Mouse (Mus musculus) right cerebral cortex, postnatal 10 days (tissue): ENCODE data around the gene Xpa.
"Not testable (repeated sequence)": the region's sequence is repeated elsewhere in the genome, so short reads cannot be mapped to it uniquely, and the experiment has no call there.

ENCODE experiments used
- DNase-seq, 2 experiments: peaks; one replicate each; pipeline ENCODE4 v3.0.0; 2021; ENCODE audit warnings: low spot score in 2 of 2

The Xpa gene

GRCm38 (mm10) chr4:46195781-46196487, at the start of gene Xpa:
Gene Xpa (minus strand): TSS chr4:46196311.
- DNase-seq: peak; percentile 97 to 98

- no peak for DNase-seq
These were observed 39.8 kb upstream of the Xpa start for GRCm38 (mm10) chr4:46235871-46236270.

GRCm38 (mm10) chr4:46234739-46235138, 38.6 kb upstream of the Xpa start:
- DNase-seq: no peak

- no peak for DNase-seq
These were observed 30.9 kb upstream of the Xpa start for GRCm38 (mm10) chr4:46226972-46227535.

GRCm38 (mm10) chr4:46221090-46221489, 25.0 kb upstream of the Xpa start:
- no peak for DNase-seq

- peak; percentile 38 to 39 for DNase-seq
These were observed 6.5 kb upstream of the Xpa start for GRCm38 (mm10) chr4:46202562-46203126.

- DNase-seq: peak; percentile 78 to 83
These were observed 5.9 kb upstream of the Xpa start for GRCm38 (mm10) chr4:46201834-46202561.

- DNase-seq: no peak
These were observed 2.0 kb upstream of the Xpa start for GRCm38 (mm10) chr4:46198064-46198463.

- no peak for DNase-seq
These were observed 402 bp upstream of the Xpa start for GRCm38 (mm10) chr4:46196513-46196912.

GRCm38 (mm10) chr4:46192011-46192410, 4.1 kb downstream of the Xpa start:
- DNase-seq: not testable (repeated sequence)

GRCm38 (mm10) chr4:46186466-46186865, 9.6 kb downstream of the Xpa start:
- no peak for DNase-seq

GRCm38 (mm10) chr4:46185890-46186289, 10.2 kb downstream of the Xpa start:
- DNase-seq: no peak

GRCm38 (mm10) chr4:46185423-46185822, 10.7 kb downstream of the Xpa start:
- no peak for DNase-seq

- no peak for DNase-seq
These were observed 13.9 kb downstream of the Xpa start for GRCm38 (mm10) chr4:46182181-46182580.

- no peak for DNase-seq
These were observed 14.9 kb downstream of the Xpa start for GRCm38 (mm10) chr4:46181168-46181567.

GRCm38 (mm10) chr4:46177496-46177895, 18.6 kb downstream of the Xpa start:
- no peak for DNase-seq

- DNase-seq: no peak
These were observed 19.1 kb downstream of the Xpa start for GRCm38 (mm10) chr4:46177018-46177417.

- no peak for DNase-seq
These were observed 19.8 kb downstream of the Xpa start for GRCm38 (mm10) chr4:46176313-46176712.

- no peak for DNase-seq
These were observed 24.4 kb downstream of the Xpa start for GRCm38 (mm10) chr4:46171761-46172160.

- DNase-seq: no peak
These were observed 30.3 kb downstream of the Xpa start for GRCm38 (mm10) chr4:46165831-46166230.

GRCm38 (mm10) chr4:46164027-46164426, 32.1 kb downstream of the Xpa start:
- DNase-seq: no peak

- DNase-seq: no peak
These were observed 44.1 kb downstream of the Xpa start for GRCm38 (mm10) chr4:46151903-46152544.
